Mouse (Mus musculus) liver, adult (tissue): Measurements from ENCODE around the gene Bdkrb2.

Experiments
- GATA4 ChIP-seq: IDR thresholded peaks from 2 replicates; pipeline ENCODE4 v1.6.1; 2014; ENCODE audit warnings: mild to moderate bottlenecking, low read length; ENCODE audit not compliant: insufficient replicate concordance

Bdkrb2 gene

GRCm38 (mm10) chr12:105543176-105543575, 19.9 kb upstream of the Bdkrb2 start:
- TF ChIP-seq GATA4: no peak

GRCm38 (mm10) chr12:105543751-105544150, 19.3 kb upstream of the Bdkrb2 start:
- no peak for TF ChIP-seq GATA4

- TF ChIP-seq GATA4: no peak
Measured at GRCm38 (mm10) chr12:105544872-105545271, 18.2 kb upstream of the Bdkrb2 start.

GRCm38 (mm10) chr12:105545696-105546435, 17.2 kb upstream of the Bdkrb2 start:
- TF ChIP-seq GATA4: no peak

- TF ChIP-seq GATA4: no peak
Measured at GRCm38 (mm10) chr12:105546538-105546937, 16.5 kb upstream of the Bdkrb2 start.

- no peak for TF ChIP-seq GATA4
Measured at GRCm38 (mm10) chr12:105547151-105547550, 15.9 kb upstream of the Bdkrb2 start.

- TF ChIP-seq GATA4: no peak
Measured at GRCm38 (mm10) chr12:105548001-105548400, 15.0 kb upstream of the Bdkrb2 start.

- no peak; the same call in 1 of the 2 replicates for TF ChIP-seq GATA4
Measured at GRCm38 (mm10) chr12:105548881-105549280, 14.1 kb upstream of the Bdkrb2 start.

GRCm38 (mm10) chr12:105549835-105550802, 12.9 kb upstream of the Bdkrb2 start:
- TF ChIP-seq GATA4: no peak

GRCm38 (mm10) chr12:105551551-105551989, 11.5 kb upstream of the Bdkrb2 start:
- TF ChIP-seq GATA4: no peak

- TF ChIP-seq GATA4: no peak
Measured at GRCm38 (mm10) chr12:105554151-105554772, 8.8 kb upstream of the Bdkrb2 start.

GRCm38 (mm10) chr12:105555172-105555571, 7.9 kb upstream of the Bdkrb2 start:
- no peak for TF ChIP-seq GATA4

- no peak for TF ChIP-seq GATA4
Measured at GRCm38 (mm10) chr12:105557250-105557925, 5.6 kb upstream of the Bdkrb2 start.

- no peak for TF ChIP-seq GATA4
Measured at GRCm38 (mm10) chr12:105561007-105561534, 2.0 kb upstream of the Bdkrb2 start.
